Mouse (Mus musculus) megakaryocyte, embryonic 14.5 days (primary cell): ENCODE data around the gene Ccdc167.

Source experiments
- FLI1 ChIP-seq: IDR thresholded peaks from 2 replicates; pipeline ENCODE4 v1.6.1; 2012; ENCODE audit warnings: low read length, inconsistent platforms, mixed read lengths
- GATA1 ChIP-seq: IDR thresholded peaks from 3 replicates; pipeline ENCODE4 v1.6.1; 2012; ENCODE audit warnings: mixed read lengths, low read length, inconsistent platforms, borderline replicate concordance

DNA sequence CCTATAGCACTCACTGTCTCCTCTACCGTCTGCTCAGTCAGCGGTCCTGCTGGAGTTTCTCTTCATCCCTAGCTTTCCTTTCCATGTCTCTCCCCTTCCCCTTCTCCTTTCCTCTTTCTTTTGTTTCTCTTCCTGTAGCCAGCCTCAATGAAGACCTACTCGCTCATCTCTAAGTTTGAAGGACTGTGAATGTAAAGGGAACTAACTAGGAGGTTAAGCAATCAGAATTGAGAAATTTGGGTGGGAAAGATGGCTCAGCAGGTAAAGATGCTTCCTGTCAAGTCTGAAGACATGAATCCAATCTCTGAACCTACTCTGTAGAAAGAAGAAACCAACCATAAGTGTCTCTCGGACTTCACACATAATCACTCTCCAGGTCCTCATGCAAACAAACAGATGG lies 43.5 kb downstream of the Ccdc167 start:
- TF ChIP-seq GATA1 (no peak), FLI1 (no peak)
